Mouse (Mus musculus) C2C12 (cell line): ENCODE results near the gene AL607142.1. TPM values are rescaled to one million over a fixed set of nuclear protein-coding genes. Genes with fewer than 3 reads are reported as not detected.

Experiments used
- H3K27me3 ChIP-seq: one replicate; pipeline ENCODE4 v1.6.1; 2011; ENCODE audit not compliant: control insufficient read depth, insufficient read depth, insufficient read length
- H3K36me3 ChIP-seq: one replicate; pipeline ENCODE4 v1.6.1; 2011; ENCODE audit not compliant: control insufficient read depth, insufficient read depth
- H3K4me3 ChIP-seq: one replicate; pipeline ENCODE4 v1.5.1; 2011; ENCODE audit warnings: mild to moderate bottlenecking, control low read depth; ENCODE audit not compliant: poor library complexity, insufficient read depth, severe bottlenecking
- H3K79me2 ChIP-seq: one replicate; pipeline ENCODE4 v1.6.1; 2011; ENCODE audit not compliant: control insufficient read depth, insufficient read depth
- H3K79me3 ChIP-seq: one replicate; pipeline ENCODE4 v1.6.1; 2011; ENCODE audit warnings: low read depth, control low read depth
- H3ac ChIP-seq: one replicate; pipeline ENCODE3; 2011; ENCODE audit warnings: low read depth; ENCODE audit not compliant: control insufficient read depth, insufficient read length
- CEBPB ChIP-seq: IDR thresholded peaks from one replicate; pipeline ENCODE4 v1.6.1; 2011; ENCODE audit warnings: low read depth, mild to moderate bottlenecking, control low read depth, moderate library complexity
- CTCF ChIP-seq: IDR thresholded peaks from one replicate; pipeline ENCODE4 v1.5.1; 2011; ENCODE audit not compliant: control insufficient read depth, insufficient read depth, insufficient read length
- FOSL1 ChIP-seq: IDR thresholded peaks from one replicate; pipeline ENCODE4 v1.8.0; 2011; ENCODE audit warnings: mild to moderate bottlenecking, low read length; ENCODE audit not compliant: poor library complexity, insufficient read depth, severe bottlenecking
- MAX ChIP-seq: IDR thresholded peaks from one replicate; pipeline ENCODE4 v1.6.1; 2011; ENCODE audit warnings: mild to moderate bottlenecking, control low read depth
- MYOD1 ChIP-seq: IDR thresholded peaks from one replicate; pipeline ENCODE4 v1.6.1; 2011; ENCODE audit warnings: low read depth; ENCODE audit not compliant: control insufficient read depth, insufficient read length
- MYOG ChIP-seq: IDR thresholded peaks from one replicate; pipeline ENCODE4 v1.6.1; 2011; ENCODE audit not compliant: control insufficient read depth, insufficient read length; ENCODE audit errors: extremely low read depth
- USF1 ChIP-seq: IDR thresholded peaks from one replicate; pipeline ENCODE4 v1.6.1; 2011; ENCODE audit warnings: low read depth, mild to moderate bottlenecking, control low read depth, moderate library complexity
- polyA plus RNA-seq: library from polyadenylated mRNA; unstranded; fragments of >200 nt; fragmentation: generic; extraction: Trizol; gene quantifications from one replicate; pipeline ENCODE4 v1.2.1, GENCODE M21; 2012; ENCODE audit warnings: missing spikeins

Gene AL607142.1
- polyA plus RNA-seq, 1 experiment, result not detected

- Histone ChIP-seq H3K27me3 (no peaks in the 10 kb centered on the region), H3K4me3 (no peak overlapping the region), H3K79me2 (no peaks in the 10 kb centered on the region), H3K36me3 (no peaks in the 10 kb centered on the region), H3K79me3 (no peaks in the 10 kb centered on the region), H3ac (peak overlapping the region; percentile 64)
- no peak for TF ChIP-seq CEBPB
- no peak for TF ChIP-seq USF1
- peak; percentile 38 for TF ChIP-seq MYOD1
- no peak for TF ChIP-seq MYOG
- TF ChIP-seq FOSL1, result peak; percentile 70
- TF ChIP-seq MAX, result peak; percentile 75
- TF ChIP-seq CTCF, result no peak
These were observed 1.3 kb upstream of the AL607142.1 start for GRCm38 (mm10) chr4:120063353-120064124.

- H3K27me3 ChIP-seq, result no peaks in the 10 kb centered on the region
- no peak overlapping the region for H3ac ChIP-seq
- no peaks in the 10 kb centered on the region for H3K79me2 ChIP-seq
- no peaks in the 10 kb centered on the region for H3K36me3 ChIP-seq
- H3K79me3 ChIP-seq, result no peaks in the 10 kb centered on the region
- TF ChIP-seq FOSL1, result peak; percentile 82
- no peak for TF ChIP-seq CTCF
- TF ChIP-seq USF1, result no peak
- peak; percentile 90 for TF ChIP-seq MYOD1
- TF ChIP-seq MAX, result peak; percentile 70
- H3K4me3 ChIP-seq, result no peak overlapping the region
These were observed 2.2 kb downstream of the AL607142.1 start for GRCm38 (mm10) chr4:120066841-120067591.

GRCm38 (mm10) chr4:120067592-120068235 lies 2.9 kb downstream of the AL607142.1 start:
- H3ac ChIP-seq, result no peak overlapping the region
- H3K79me2 ChIP-seq, result no peaks in the 10 kb centered on the region
- H3K36me3 ChIP-seq, result no peaks in the 10 kb centered on the region
- no peak overlapping the region for H3K4me3 ChIP-seq
- TF ChIP-seq MYOG (no peak), MYOD1 (no peak), FOSL1 (no peak), CTCF (no peak), USF1 (no peak), MAX (no peak), CEBPB (no peak)
- no peaks in the 10 kb centered on the region for H3K79me3 ChIP-seq
- no peaks in the 10 kb centered on the region for H3K27me3 ChIP-seq

- Histone ChIP-seq H3K79me2 (no peaks in the 10 kb centered on the region), H3K79me3 (no peaks in the 10 kb centered on the region), H3K36me3 (no peaks in the 10 kb centered on the region), H3K27me3 (no peaks in the 10 kb centered on the region), H3K4me3 (no peak overlapping the region), H3ac (no peak overlapping the region)
- TF ChIP-seq USF1, result no peak
- TF ChIP-seq FOSL1, result no peak
- TF ChIP-seq CEBPB, result peak; percentile 39
- TF ChIP-seq MAX, result no peak
- TF ChIP-seq MYOG, result no peak
- no peak for TF ChIP-seq CTCF
- TF ChIP-seq MYOD1, result peak; percentile 59
These were observed 4.2 kb downstream of the AL607142.1 start for GRCm38 (mm10) chr4:120068883-120069581.

GRCm38 (mm10) chr4:120069582-120069980 lies 4.8 kb downstream of the AL607142.1 start:
- Histone ChIP-seq H3K79me3 (no peaks in the 10 kb centered on the region), H3ac (no peak overlapping the region), H3K27me3 (no peaks in the 10 kb centered on the region), H3K79me2 (no peaks in the 10 kb centered on the region), H3K36me3 (no peaks in the 10 kb centered on the region), H3K4me3 (no peak overlapping the region)
- TF ChIP-seq CTCF, result no peak
- TF ChIP-seq CEBPB, result no peak
- no peak for TF ChIP-seq MYOG
- TF ChIP-seq MAX, result no peak
- TF ChIP-seq USF1, result no peak
- no peak for TF ChIP-seq MYOD1
- no peak for TF ChIP-seq FOSL1
